Mouse (Mus musculus) erythroblast, embryonic 14.5 days (primary cell): Measurements from ENCODE around the gene Synj2.

Source experiments
- GATA1 ChIP-seq: IDR thresholded peaks from 2 replicates; pipeline ENCODE4 v1.6.1; 2012; ENCODE audit warnings: low read length, inconsistent platforms, mixed read lengths
- TAL1 ChIP-seq: IDR thresholded peaks from 3 replicates; pipeline ENCODE4 v1.6.1; 2012; ENCODE audit warnings: low read length, inconsistent platforms, mixed read lengths

GRCm38 (mm10) chr17:6007101-6007780 lies 66.2 kb downstream of the Synj2 start:
- TF ChIP-seq GATA1 (no peak), TAL1 (no peak)
